Mouse (Mus musculus) urinary bladder, adult 18-20 months (tissue): ENCODE results near the gene Serac1.
A peak's percentile ranks its signal among the peaks of the same experiment; 100 is the strongest.
"Not testable (repeated sequence)": the region's sequence is repeated elsewhere in the genome, so short reads cannot be mapped to it uniquely, and the experiment has no call there.

Experiments used
- DNase-seq, 2 experiments: peaks; one replicate each; pipeline ENCODE4 v3.0.0; 2022; ENCODE audit warnings: low spot score in 2 of 2, mixed read lengths in 2 of 2

Serac1 gene

GRCm38 (mm10) chr17:6066021-6066420 is 13.5 kb downstream of the Serac1 start:
- DNase-seq, result no peak

GRCm38 (mm10) chr17:6063532-6063931 is 16.0 kb downstream of the Serac1 start:
- DNase-seq, result no peak

- DNase-seq, result no peak
Observed at GRCm38 (mm10) chr17:6062793-6063192, 16.7 kb downstream of the Serac1 start.

GRCm38 (mm10) chr17:6054934-6055355 is 24.6 kb downstream of the Serac1 start:
- DNase-seq, result peak in 1 of 2 experiments; percentile 31

- DNase-seq, result no peak
Observed at GRCm38 (mm10) chr17:6052801-6053200, 26.7 kb downstream of the Serac1 start.

- DNase-seq, result no peak
Observed at GRCm38 (mm10) chr17:6037507-6037906, 42.0 kb downstream of the Serac1 start.

GRCm38 (mm10) chr17:6036872-6037271 is 42.7 kb downstream of the Serac1 start:
- DNase-seq, result no peak

- DNase-seq, result no peak
Observed at GRCm38 (mm10) chr17:6036458-6036857, 43.1 kb downstream of the Serac1 start.

- no peak for DNase-seq
Observed at GRCm38 (mm10) chr17:6035661-6036060, 43.9 kb downstream of the Serac1 start.

- no peak for DNase-seq
Observed at GRCm38 (mm10) chr17:6025831-6026230, 53.7 kb downstream of the Serac1 start.

GRCm38 (mm10) chr17:6021374-6021789 is 58.2 kb downstream of the Serac1 start:
- DNase-seq, result not testable (repeated sequence)

- no peak for DNase-seq
Observed at GRCm38 (mm10) chr17:6020636-6021035, 58.9 kb downstream of the Serac1 start.

- DNase-seq, result no peak
Observed at GRCm38 (mm10) chr17:6019776-6020175, 59.8 kb downstream of the Serac1 start.

GRCm38 (mm10) chr17:6018348-6018747 is 61.2 kb downstream of the Serac1 start:
- no peak for DNase-seq

GRCm38 (mm10) chr17:6017268-6017667 is 62.3 kb downstream of the Serac1 start:
- DNase-seq, result no peak

- no peak for DNase-seq
Observed at GRCm38 (mm10) chr17:6016213-6016780, 63.2 kb downstream of the Serac1 start.

- DNase-seq, result no peak
Observed at GRCm38 (mm10) chr17:6014985-6015384, 64.6 kb downstream of the Serac1 start.

GRCm38 (mm10) chr17:6013079-6013478 is 66.5 kb downstream of the Serac1 start:
- no peak for DNase-seq

- DNase-seq, result no peak
Observed at GRCm38 (mm10) chr17:6009606-6010005, 69.9 kb downstream of the Serac1 start.

- DNase-seq, result no peak
Observed at GRCm38 (mm10) chr17:6008590-6008989, 71.0 kb downstream of the Serac1 start.

- no peak for DNase-seq
Observed at GRCm38 (mm10) chr17:6007902-6008301, 71.6 kb downstream of the Serac1 start.

GRCm38 (mm10) chr17:6007101-6007780 is 72.3 kb downstream of the Serac1 start:
- DNase-seq, result no peak

GRCm38 (mm10) chr17:6005638-6006471 is 73.7 kb downstream of the Serac1 start:
- DNase-seq, result peak; percentile 44 to 73
